Mouse (Mus musculus) kidney, embryonic 15.5 days (tissue): ENCODE measurements around the gene Pradc1. TPM values are rescaled to one million over a fixed set of nuclear protein-coding genes. Genes with fewer than 3 reads are reported as not detected.
A peak's percentile ranks its signal among the peaks of the same experiment; 100 is the strongest.

Source experiments
- ATAC-seq: fragments of 200-750 bp; cut with Nextera tagmentation; replicated peaks from 2 replicates; pipeline ENCODE4 v1.8.0; 2017; ENCODE audit warnings: moderate TSS enrichment; ENCODE audit not compliant: low FRiP score
- H3K27ac ChIP-seq: fragments of 300-500 bp; sonication (generic); 2 replicates; pipeline ENCODE4 v1.5.1; 2015; ENCODE audit warnings: mild to moderate bottlenecking, inconsistent platforms
- H3K27me3 ChIP-seq: fragments of 300-500 bp; sonication (generic); 2 replicates; pipeline ENCODE4 v1.6.1; 2015; ENCODE audit warnings: inconsistent platforms
- H3K36me3 ChIP-seq: fragments of 300-500 bp; sonication (generic); 2 replicates; pipeline ENCODE4 v1.6.1; 2015; ENCODE audit warnings: inconsistent platforms
- H3K4me1 ChIP-seq: fragments of 300-500 bp; sonication (generic); 2 replicates; pipeline ENCODE4 v1.6.1; 2015; ENCODE audit warnings: inconsistent platforms
- H3K4me2 ChIP-seq: fragments of 300-500 bp; sonication (generic); 2 replicates; pipeline ENCODE4 v1.6.1; 2015; ENCODE audit warnings: moderate library complexity, mild to moderate bottlenecking, inconsistent platforms
- H3K4me3 ChIP-seq: fragments of 300-500 bp; sonication (generic); replicated peaks from 2 replicates; pipeline ENCODE4 v1.5.1; 2015; ENCODE audit warnings: mild to moderate bottlenecking, inconsistent platforms
- H3K9ac ChIP-seq: fragments of 300-500 bp; sonication (generic); 2 replicates; pipeline ENCODE4 v1.6.1; 2015; ENCODE audit warnings: mild to moderate bottlenecking, inconsistent platforms
- H3K9me3 ChIP-seq: fragments of 300-500 bp; sonication (generic); replicated peaks from 2 replicates; pipeline ENCODE4 v1.6.1; 2016; ENCODE audit warnings: inconsistent platforms
- WGBS: fragments of 180-500 bp; shearing (Covaris S2); methylation state at CpG from one replicate; pipeline ENCODE4 v1.1.7; 2015; ENCODE audit warnings: mixed read lengths; 5-methylcytosine and 5-hydroxymethylcytosine counted together
- polyA plus RNA-seq: library from polyadenylated mRNA; unstranded; fragments of >200 nt; fragmentation: Nextera tagmentation; extraction: Ambion mirVana; gene quantifications from 2 replicates; pipeline ENCODE4 v1.2.1, GENCODE M21; 2015

Gene Pradc1
- polyA plus RNA-seq: 37.2 and 38.3 TPM in 2 replicates

GRCm38 (mm10) chr6:85451664-85452410 is at the start of gene Pradc1:
Gene Pradc1, minus strand, starts transcription at chr6:85451970.
- Histone ChIP-seq H3K9ac (peak within 1 kb of the TSS; percentile 84), H3K4me3 (peak within 1 kb of the TSS; percentile 74), H3K27me3 (no peaks in the 10 kb centered on the region), H3K4me2 (peak within 1 kb of the TSS; percentile 83), H3K9me3 (no peaks in the 10 kb centered on the region), H3K27ac (peak within 1 kb of the TSS; percentile 93), H3K36me3 (peaks cover 14% of the 10 kb centered on the region), H3K4me1 (peaks cover 35% of the 10 kb centered on the region)
- ATAC-seq: peak; percentile 93
- under 1% methylated on average over 54 of the region's 54 CpGs for whole genome bisulfite sequencing

GRCm38 (mm10) chr6:85500416-85500815 is 48.6 kb upstream of the Pradc1 start:
- Histone ChIP-seq H3K4me3 (no peak overlapping the region), H3K27me3 (peaks cover 51% of the 10 kb centered on the region), H3K4me2 (no peak overlapping the region), H3K9me3 (no peaks in the 10 kb centered on the region), H3K36me3 (no peaks in the 10 kb centered on the region), H3K27ac (no peak overlapping the region), H3K4me1 (peaks cover 16% of the 10 kb centered on the region), H3K9ac (no peak overlapping the region)
- WGBS: 45% methylated on average over 1 of the region's 1 CpGs
- no peak for ATAC-seq

GRCm38 (mm10) chr6:85498147-85498546 is 46.4 kb upstream of the Pradc1 start:
- 60% methylated on average over 9 of the region's 9 CpGs for WGBS

GRCm38 (mm10) chr6:85496976-85497375 is 45.2 kb upstream of the Pradc1 start:
- Histone ChIP-seq H3K9me3 (no peaks in the 10 kb centered on the region), H3K4me2 (no peak overlapping the region), H3K27ac (no peak overlapping the region), H3K4me1 (peaks cover 3% of the 10 kb centered on the region), H3K36me3 (no peaks in the 10 kb centered on the region), H3K4me3 (no peak overlapping the region), H3K27me3 (peaks cover 17% of the 10 kb centered on the region), H3K9ac (no peak overlapping the region)
- ATAC-seq: no peak

More at GRCm38 (mm10) chr6:85498147-85498546, 46.4 kb upstream of the Pradc1 start:
- ATAC-seq: no peak
- H3K9me3 ChIP-seq: no peaks in the 10 kb centered on the region
- peaks cover 29% of the 10 kb centered on the region for H3K27me3 ChIP-seq
- no peak overlapping the region for H3K4me3 ChIP-seq
- no peak overlapping the region for H3K4me2 ChIP-seq
- H3K27ac ChIP-seq: no peak overlapping the region
- H3K9ac ChIP-seq: no peak overlapping the region
- no peaks in the 10 kb centered on the region for H3K36me3 ChIP-seq
- H3K4me1 ChIP-seq: peaks cover 15% of the 10 kb centered on the region

- H3K9ac ChIP-seq: no peak overlapping the region
- H3K4me3 ChIP-seq: no peak overlapping the region
- H3K4me2 ChIP-seq: no peak overlapping the region
- peaks cover 7% of the 10 kb centered on the region; the same call in 1 of the 2 replicates for H3K4me1 ChIP-seq
- H3K36me3 ChIP-seq: no peaks in the 10 kb centered on the region
- H3K9me3 ChIP-seq: no peaks in the 10 kb centered on the region
- 90% methylated on average over 3 of the region's 3 CpGs for WGBS
- H3K27ac ChIP-seq: no peak overlapping the region
- peaks cover 5% of the 10 kb centered on the region for H3K27me3 ChIP-seq
- ATAC-seq: no peak
These were observed 39.8 kb upstream of the Pradc1 start for GRCm38 (mm10) chr6:85491606-85492005.

GRCm38 (mm10) chr6:85490252-85490651 is 38.5 kb upstream of the Pradc1 start:
- ATAC-seq: no peak
- peaks cover 18% of the 10 kb centered on the region for H3K27me3 ChIP-seq
- H3K4me3 ChIP-seq: no peak overlapping the region
- no peaks in the 10 kb centered on the region for H3K9me3 ChIP-seq
- H3K27ac ChIP-seq: no peak overlapping the region
- H3K4me1 ChIP-seq: peaks cover 7% of the 10 kb centered on the region; the same call in 1 of the 2 replicates
- H3K9ac ChIP-seq: no peak overlapping the region
- H3K4me2 ChIP-seq: no peak overlapping the region
- H3K36me3 ChIP-seq: no peaks in the 10 kb centered on the region
- WGBS: 87% methylated on average over 4 of the region's 4 CpGs

DNA sequence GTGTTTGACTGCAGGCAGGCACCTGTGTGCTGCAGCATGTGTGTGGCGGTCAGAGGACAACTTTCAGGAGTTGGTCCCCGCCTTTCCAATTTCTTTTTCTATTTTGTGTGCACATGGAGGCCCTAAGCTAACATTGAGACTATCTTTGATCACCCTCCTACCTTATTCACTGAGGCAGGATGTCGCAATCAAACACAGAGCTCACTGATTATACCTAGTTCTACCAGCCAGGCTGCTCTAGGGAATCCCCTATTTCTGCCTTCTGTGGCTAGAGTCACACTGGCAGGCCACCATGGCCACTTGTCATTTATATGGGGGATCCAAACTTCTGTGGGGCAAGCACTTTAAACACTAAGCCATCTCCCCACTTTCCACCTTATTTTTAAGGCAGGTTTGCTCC is 37.9 kb upstream of the Pradc1 start:
- Histone ChIP-seq H3K4me2 (no peak overlapping the region), H3K4me3 (no peak overlapping the region), H3K9me3 (no peaks in the 10 kb centered on the region), H3K27me3 (peaks cover 24% of the 10 kb centered on the region), H3K27ac (no peak overlapping the region), H3K4me1 (peaks cover 8% of the 10 kb centered on the region), H3K36me3 (no peaks in the 10 kb centered on the region), H3K9ac (no peak overlapping the region)
- no peak for ATAC-seq
- 85% methylated on average over 3 of the region's 3 CpGs for WGBS

GRCm38 (mm10) chr6:85488510-85488909 is 36.7 kb upstream of the Pradc1 start:
- H3K4me1 ChIP-seq: peaks cover 19% of the 10 kb centered on the region
- H3K9me3 ChIP-seq: no peaks in the 10 kb centered on the region
- no peak overlapping the region for H3K9ac ChIP-seq
- peaks cover 36% of the 10 kb centered on the region for H3K27me3 ChIP-seq
- no peak overlapping the region for H3K4me3 ChIP-seq
- 74% methylated on average over 4 of the region's 4 CpGs for WGBS
- no peak for ATAC-seq
- no peak overlapping the region for H3K27ac ChIP-seq
- H3K36me3 ChIP-seq: no peaks in the 10 kb centered on the region
- H3K4me2 ChIP-seq: no peak overlapping the region

GRCm38 (mm10) chr6:85485738-85486137 is 34.0 kb upstream of the Pradc1 start:
- Histone ChIP-seq H3K9ac (no peak overlapping the region), H3K9me3 (no peaks in the 10 kb centered on the region), H3K4me3 (no peak overlapping the region), H3K4me2 (no peak overlapping the region), H3K4me1 (peaks cover 21% of the 10 kb centered on the region), H3K27ac (no peak overlapping the region), H3K36me3 (no peaks in the 10 kb centered on the region), H3K27me3 (peaks cover 64% of the 10 kb centered on the region)
- 76% methylated on average over 2 of the region's 2 CpGs for WGBS
- no peak for ATAC-seq

GRCm38 (mm10) chr6:85483843-85484721 is 32.3 kb upstream of the Pradc1 start:
- no peak for ATAC-seq
- no peak overlapping the region for H3K9ac ChIP-seq

GRCm38 (mm10) chr6:85480685-85481084 is 28.9 kb upstream of the Pradc1 start:
- ATAC-seq: peak; percentile 80
- Histone ChIP-seq H3K9ac (no peak overlapping the region), H3K4me1 (peaks cover 19% of the 10 kb centered on the region), H3K4me3 (no peak overlapping the region), H3K4me2 (no peak overlapping the region), H3K36me3 (no peaks in the 10 kb centered on the region), H3K27ac (no peak overlapping the region), H3K9me3 (no peaks in the 10 kb centered on the region), H3K27me3 (peaks cover 73% of the 10 kb centered on the region)
- 33% methylated on average over 16 of the region's 16 CpGs for WGBS

More at GRCm38 (mm10) chr6:85483843-85484721, 32.3 kb upstream of the Pradc1 start:
- Histone ChIP-seq H3K36me3 (no peaks in the 10 kb centered on the region), H3K9me3 (no peaks in the 10 kb centered on the region), H3K4me3 (peak overlapping the region; percentile 39), H3K27ac (no peak overlapping the region), H3K27me3 (peaks cover 72% of the 10 kb centered on the region), H3K4me1 (peaks cover 24% of the 10 kb centered on the region), H3K4me2 (peak overlapping the region; percentile 61)
- WGBS: 3% methylated on average over 92 of the region's 92 CpGs

DNA sequence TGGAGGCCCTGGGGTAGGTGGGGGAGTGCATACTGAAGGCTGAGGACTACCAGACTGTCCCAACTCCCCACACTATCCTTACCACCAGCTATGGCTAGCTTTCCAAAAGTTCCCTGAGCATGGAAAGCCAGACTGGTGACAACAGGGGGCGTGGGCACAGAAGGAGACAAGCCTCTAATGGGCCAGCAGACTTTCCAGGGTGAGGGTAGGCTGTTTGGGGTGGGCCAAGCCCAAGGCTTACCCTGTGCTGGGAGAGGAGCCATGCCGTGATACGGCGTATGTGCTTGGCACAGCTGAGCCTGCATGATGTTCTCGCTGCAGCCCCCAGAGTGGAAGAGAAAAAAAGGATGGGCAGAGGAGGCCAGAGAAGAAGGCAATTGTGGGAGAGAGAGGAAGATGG is 28.2 kb upstream of the Pradc1 start:
- Histone ChIP-seq H3K4me2 (no peak overlapping the region), H3K4me3 (no peak overlapping the region), H3K36me3 (no peaks in the 10 kb centered on the region), H3K4me1 (peaks cover 19% of the 10 kb centered on the region), H3K9me3 (no peaks in the 10 kb centered on the region), H3K27me3 (peaks cover 66% of the 10 kb centered on the region), H3K27ac (no peak overlapping the region), H3K9ac (no peak overlapping the region)
- no peak for ATAC-seq
- 87% methylated on average over 5 of the region's 5 CpGs for WGBS
